Mouse (Mus musculus) lung, embryonic 14.5 days (tissue): ENCODE measurements at regions not wholly inside any gene's neighbourhood (a gene's known extent, or its start where the extent isn't known, plus 50 kb on each side); places are given as distances from the start of the nearest gene placed in this dataset.

Experiments
- ATAC-seq: fragments of 200-750 bp; cut with Nextera tagmentation; 2 replicates; pipeline ENCODE4 v1.8.0; 2017; ENCODE audit warnings: mild to moderate bottlenecking, moderate TSS enrichment, moderate library complexity; ENCODE audit not compliant: insufficient read depth
- DNase-seq: peaks from one replicate; pipeline ENCODE4 v3.0.0-alpha.2; 2015
- H3K27ac ChIP-seq: fragments of 300-500 bp; sonication (generic); 2 replicates; pipeline ENCODE4 v1.5.1; 2014; ENCODE audit warnings: low read depth, mild to moderate bottlenecking, moderate library complexity
- H3K27me3 ChIP-seq: fragments of 300-500 bp; sonication (generic); 2 replicates; pipeline ENCODE4 v1.6.1; 2014; ENCODE audit warnings: low read length, control low read depth; ENCODE audit not compliant: insufficient read depth
- H3K36me3 ChIP-seq: fragments of 300-500 bp; sonication (generic); 2 replicates; pipeline ENCODE4 v1.6.1; 2014; ENCODE audit warnings: control low read depth; ENCODE audit not compliant: insufficient read depth
- H3K4me1 ChIP-seq: fragments of 300-500 bp; sonication (generic); 2 replicates; pipeline ENCODE4 v1.6.1; 2014; ENCODE audit warnings: antibody characterized with exemption, control low read depth; ENCODE audit not compliant: insufficient read depth
- H3K4me2 ChIP-seq: fragments of 300-500 bp; sonication (generic); 2 replicates; pipeline ENCODE4 v1.6.1; 2014; ENCODE audit warnings: mild to moderate bottlenecking
- H3K4me3 ChIP-seq: fragments of 300-500 bp; sonication (generic); 2 replicates; pipeline ENCODE4 v1.5.1; 2014; ENCODE audit warnings: low read depth, low read length
- H3K9ac ChIP-seq: fragments of 300-500 bp; sonication (generic); 2 replicates; pipeline ENCODE4 v1.6.1; 2014
- H3K9me3 ChIP-seq: fragments of 300-500 bp; sonication (generic); 2 replicates; pipeline ENCODE4 v1.6.1; 2016; ENCODE audit warnings: low read depth, low read length, control low read depth
- CTCF ChIP-seq: IDR thresholded peaks from 2 replicates; pipeline ENCODE4 v1.5.1; 2016; ENCODE audit warnings: antibody characterized with exemption, low read depth
- WGBS: fragments of 180-500 bp; shearing (Covaris S2); extraction: QIAGEN DNeasy Blood & Tissue Kit; methylation state at CpG from one replicate; pipeline ENCODE4 v1.1.7; 2014; 5-methylcytosine and 5-hydroxymethylcytosine counted together

DNA sequence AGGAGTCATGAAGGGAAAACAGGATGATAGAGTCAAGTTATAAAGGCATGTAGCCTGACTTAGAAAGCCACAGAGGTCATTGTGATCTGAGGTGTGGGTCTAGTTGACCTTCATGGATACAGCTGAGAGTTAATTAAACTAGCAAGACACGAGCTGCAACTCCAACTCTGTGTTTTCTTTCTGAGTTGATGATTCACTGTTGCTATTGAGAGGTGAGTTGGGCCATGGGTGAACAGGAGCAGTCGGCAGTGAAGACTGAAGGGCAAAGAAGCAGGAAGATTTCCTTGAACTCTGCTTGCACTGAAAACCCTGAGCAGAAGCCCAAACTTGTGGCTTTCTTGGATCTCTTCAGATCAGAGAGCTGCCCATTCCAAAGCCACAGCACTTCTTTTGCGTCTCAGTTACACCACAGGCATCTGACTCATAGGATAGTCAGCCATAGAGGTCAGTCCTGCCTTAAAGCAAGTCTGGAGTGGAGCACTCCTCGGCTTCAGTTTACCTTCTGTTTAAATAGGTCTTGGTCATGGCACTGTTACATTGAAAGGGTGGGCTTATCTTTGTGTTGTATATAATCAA is 151.7 kb upstream of the Trp63 start:
- TF ChIP-seq CTCF: no peak
- ATAC-seq (no peak), DNase-seq (no peak)
- no peaks in the 10 kb centered on the region for H3K4me1 ChIP-seq
- no peak overlapping the region for H3K27ac ChIP-seq
- 45% methylated on average over 4 of the region's 4 CpGs for WGBS
- H3K9ac ChIP-seq: no peak overlapping the region
- no peak overlapping the region for H3K4me3 ChIP-seq
- H3K9me3 ChIP-seq: no peaks in the 10 kb centered on the region
- H3K27me3 ChIP-seq: no peaks in the 10 kb centered on the region
- no peaks in the 10 kb centered on the region for H3K36me3 ChIP-seq
- no peak overlapping the region for H3K4me2 ChIP-seq

DNA sequence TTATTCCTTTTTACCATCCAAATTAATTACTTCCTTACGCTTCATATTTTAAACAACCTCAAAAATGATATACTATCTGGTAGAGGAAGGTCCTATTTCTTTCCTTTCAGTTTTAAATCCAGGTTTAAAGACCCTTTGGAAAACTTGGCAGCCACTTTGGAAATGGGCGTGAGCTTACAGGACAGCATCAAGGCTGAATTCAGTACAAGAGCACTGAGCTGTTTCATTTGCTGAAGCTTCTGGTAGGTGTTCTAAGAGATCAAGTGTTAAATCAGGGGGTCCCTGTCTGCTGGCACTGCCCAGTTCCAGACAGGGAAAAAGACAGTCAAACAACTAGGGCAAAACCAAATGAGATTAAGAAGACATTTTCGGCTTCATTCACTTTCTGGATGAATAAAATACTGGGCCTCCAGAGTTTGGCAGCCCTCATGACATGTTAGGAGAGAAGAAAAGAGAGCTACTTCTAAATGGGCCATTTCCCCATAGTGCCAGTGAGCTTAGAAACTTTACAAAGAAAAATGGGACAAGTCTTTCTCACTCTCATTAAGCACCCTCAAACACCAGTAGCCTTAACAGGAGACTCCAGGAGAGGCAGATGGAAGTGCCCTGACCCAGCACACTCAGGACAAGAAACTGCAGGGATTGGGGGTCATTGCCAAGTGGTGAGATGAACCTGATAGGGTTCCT is 150.9 kb upstream of the Trp63 start:
- ATAC-seq (no peak), DNase-seq (no peak)
- no peak overlapping the region for H3K9ac ChIP-seq
- no peaks in the 10 kb centered on the region for H3K36me3 ChIP-seq
- H3K9me3 ChIP-seq: no peaks in the 10 kb centered on the region
- H3K4me1 ChIP-seq: no peaks in the 10 kb centered on the region
- no peaks in the 10 kb centered on the region for H3K27me3 ChIP-seq
- no peak for TF ChIP-seq CTCF
- no peak overlapping the region for H3K27ac ChIP-seq
- H3K4me3 ChIP-seq: no peak overlapping the region
- no peak overlapping the region for H3K4me2 ChIP-seq
- WGBS: 71% methylated on average over 3 of the region's 3 CpGs

DNA sequence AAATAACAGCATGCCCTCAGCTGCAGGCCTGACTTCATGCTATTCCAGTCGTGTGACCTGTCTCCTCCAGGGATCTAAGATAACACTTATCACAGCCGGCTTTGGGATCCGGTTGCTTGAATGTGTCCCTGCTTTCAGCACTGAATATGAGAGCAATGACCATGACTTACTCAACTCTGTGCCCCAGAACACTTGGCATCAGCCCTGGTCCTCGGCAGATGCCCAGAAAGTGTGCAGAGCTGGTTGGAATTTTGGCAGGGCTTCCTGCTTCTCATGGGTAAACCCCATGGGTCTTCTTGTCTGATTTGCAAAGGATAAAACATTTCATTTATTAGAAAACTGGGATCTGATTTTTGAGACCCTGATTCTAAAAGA is 150.4 kb upstream of the Trp63 start:
- DNase-seq: no peak
- no peaks in the 10 kb centered on the region for H3K36me3 ChIP-seq
- 57% methylated on average over 4 of the region's 4 CpGs for WGBS
- no peak overlapping the region for H3K9ac ChIP-seq
- no peaks in the 10 kb centered on the region for H3K27me3 ChIP-seq
- no peak overlapping the region for H3K27ac ChIP-seq
- H3K9me3 ChIP-seq: no peaks in the 10 kb centered on the region
- no peak overlapping the region for H3K4me2 ChIP-seq
- H3K4me3 ChIP-seq: no peak overlapping the region
- no peaks in the 10 kb centered on the region for H3K4me1 ChIP-seq
- no peak for TF ChIP-seq CTCF
- ATAC-seq: no peak

DNA sequence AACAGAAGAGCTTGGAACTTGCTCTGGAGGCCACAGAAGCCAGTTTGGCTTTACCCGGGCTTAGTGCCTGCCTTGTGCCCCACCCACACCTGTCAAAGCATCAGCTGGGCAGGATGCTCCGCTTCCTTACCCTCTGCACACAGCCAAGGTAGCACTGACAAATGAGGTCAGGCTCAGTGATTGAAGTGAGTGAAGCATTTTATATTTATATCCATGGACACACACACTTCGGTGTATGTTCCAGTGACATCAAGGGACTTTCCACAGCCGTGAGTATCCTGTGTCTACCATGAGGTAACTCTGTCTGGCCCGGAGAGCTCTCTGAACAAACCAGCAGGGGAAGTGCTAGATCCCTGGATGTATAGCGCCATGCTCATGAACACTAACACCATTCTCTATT is 147.0 kb upstream of the Trp63 start:
- H3K36me3 ChIP-seq: no peaks in the 10 kb centered on the region
- ATAC-seq (no peak), DNase-seq (no peak)
- no peak overlapping the region for H3K4me3 ChIP-seq
- H3K9me3 ChIP-seq: no peaks in the 10 kb centered on the region
- H3K27ac ChIP-seq: no peak overlapping the region
- H3K4me1 ChIP-seq: no peaks in the 10 kb centered on the region
- no peaks in the 10 kb centered on the region for H3K27me3 ChIP-seq
- no peak for TF ChIP-seq CTCF
- no peak overlapping the region for H3K4me2 ChIP-seq
- H3K9ac ChIP-seq: no peak overlapping the region
- 74% methylated on average over 6 of the region's 6 CpGs for WGBS

DNA sequence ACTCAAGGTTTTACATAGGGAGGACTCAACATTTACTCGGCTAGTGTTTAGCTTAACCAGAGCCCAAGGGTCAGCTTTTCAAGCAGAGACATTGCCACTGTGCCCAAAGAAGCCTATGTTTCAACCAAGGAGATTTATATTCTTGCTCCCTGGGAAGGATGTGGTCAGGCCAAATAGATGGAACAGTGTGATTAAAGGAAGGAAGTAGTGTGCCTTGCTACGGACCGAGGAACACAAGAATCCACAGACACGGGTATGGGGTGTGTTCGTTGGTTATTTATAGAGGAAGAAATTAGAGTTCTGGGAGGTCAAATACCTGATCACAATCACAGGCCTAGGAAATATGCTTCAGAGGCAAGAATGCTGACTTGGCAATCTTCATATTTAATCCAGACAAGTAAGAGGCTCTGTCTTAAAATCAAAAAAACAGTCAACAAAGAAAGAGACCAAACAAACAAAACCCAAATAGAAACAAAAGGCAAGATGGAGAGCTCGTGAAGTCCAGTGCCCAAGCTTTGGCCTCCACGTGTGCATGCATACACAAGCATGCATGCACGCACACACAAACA is 133.9 kb upstream of the Trp63 start:
- Histone ChIP-seq H3K4me3 (no peak overlapping the region), H3K4me2 (no peak overlapping the region), H3K27ac (no peak overlapping the region), H3K9ac (no peak overlapping the region), H3K36me3 (no peaks in the 10 kb centered on the region), H3K9me3 (no peaks in the 10 kb centered on the region), H3K27me3 (no peaks in the 10 kb centered on the region), H3K4me1 (no peaks in the 10 kb centered on the region)
- WGBS: 78% methylated on average over 8 of the region's 8 CpGs
- TF ChIP-seq CTCF: no peak
- no peak for DNase-seq
- ATAC-seq: no peak

DNA sequence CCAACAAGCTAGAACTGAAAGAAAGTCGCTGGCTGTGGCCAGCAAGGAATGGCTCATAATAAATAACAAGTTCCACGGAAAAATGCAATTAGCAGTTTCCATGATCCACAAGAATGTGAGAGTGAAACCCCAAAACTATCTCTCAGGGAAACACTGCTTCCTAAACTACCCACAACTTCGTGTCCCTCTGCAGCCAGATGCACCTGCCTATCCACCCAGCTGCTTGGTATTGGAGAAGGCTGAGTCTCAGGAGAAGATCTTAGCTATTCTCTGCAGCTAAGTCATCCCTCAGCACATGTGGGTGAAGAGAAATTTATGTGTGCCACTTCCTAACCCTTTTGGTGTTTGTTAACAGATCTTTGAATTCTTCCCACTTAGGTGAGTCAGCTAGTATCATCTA is 126.4 kb upstream of the Trp63 start:
- no peak overlapping the region for H3K27ac ChIP-seq
- no peaks in the 10 kb centered on the region for H3K36me3 ChIP-seq
- H3K9ac ChIP-seq: no peak overlapping the region
- H3K4me2 ChIP-seq: no peak overlapping the region
- no peak for ATAC-seq
- no peak overlapping the region for H3K4me3 ChIP-seq
- DNase-seq: no peak
- H3K27me3 ChIP-seq: no peaks in the 10 kb centered on the region
- no peak for TF ChIP-seq CTCF
- no peaks in the 10 kb centered on the region for H3K4me1 ChIP-seq
- no peaks in the 10 kb centered on the region for H3K9me3 ChIP-seq
- WGBS: 68% methylated on average over 3 of the region's 3 CpGs

DNA sequence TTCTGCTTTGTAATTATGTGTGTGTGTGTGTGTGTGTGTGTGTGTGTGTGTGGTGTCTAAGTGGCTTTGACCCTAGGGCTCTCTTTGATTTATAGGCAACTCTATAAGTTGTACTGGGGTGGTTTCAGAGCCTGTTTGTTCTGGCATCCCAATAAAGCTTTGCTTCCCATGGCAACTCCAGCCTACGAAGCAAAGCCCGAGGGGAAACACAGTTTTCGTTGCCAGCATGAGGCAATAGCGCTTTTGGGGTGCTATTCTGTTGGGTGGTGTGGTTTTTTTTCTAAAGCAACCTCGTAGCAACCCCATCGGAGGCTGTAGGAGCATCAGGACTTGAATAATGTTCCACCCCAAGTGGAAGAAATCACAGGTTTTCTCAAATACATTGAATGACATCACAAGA is 103.3 kb upstream of the Trp63 start:
- H3K27me3 ChIP-seq: no peaks in the 10 kb centered on the region
- DNase-seq (no peak), ATAC-seq (no peak)
- no peak overlapping the region for H3K27ac ChIP-seq
- no peak overlapping the region for H3K4me2 ChIP-seq
- no peaks in the 10 kb centered on the region for H3K36me3 ChIP-seq
- H3K4me1 ChIP-seq: no peaks in the 10 kb centered on the region
- H3K9ac ChIP-seq: no peak overlapping the region
- WGBS: 77% methylated on average over 6 of the region's 6 CpGs
- no peak for TF ChIP-seq CTCF
- H3K9me3 ChIP-seq: no peaks in the 10 kb centered on the region
- no peak overlapping the region for H3K4me3 ChIP-seq
